Mouse (Mus musculus) intestine, embryonic 14.5 days (tissue): ENCODE measurements around the gene Zfp266. TPM values are rescaled to one million over a fixed set of nuclear protein-coding genes. Genes with fewer than 3 reads are reported as not detected.

ENCODE experiments used
- ATAC-seq: fragments of 200-750 bp; cut with Nextera tagmentation; replicated peaks from 2 replicates; pipeline ENCODE4 v1.8.0; 2017; ENCODE audit warnings: low read depth, moderate number of reproducible peaks, moderate TSS enrichment, moderate library complexity; ENCODE audit not compliant: low FRiP score, low TSS enrichment
- DNase-seq: peaks from one replicate; pipeline ENCODE4 v3.0.0-alpha.2; 2018; ENCODE audit warnings: low spot score
- H3K27ac ChIP-seq: fragments of 300-500 bp; sonication (generic); 2 replicates; pipeline ENCODE4 v1.5.1; 2014; ENCODE audit warnings: low read depth, mild to moderate bottlenecking, control low read depth
- H3K27me3 ChIP-seq: fragments of 300-500 bp; sonication (generic); replicated peaks from 2 replicates; pipeline ENCODE4 v1.6.1; 2014; ENCODE audit warnings: low read length, control low read depth; ENCODE audit not compliant: control insufficient read depth, insufficient read depth
- H3K36me3 ChIP-seq: fragments of 300-500 bp; sonication (generic); 2 replicates; pipeline ENCODE4 v1.6.1; 2014; ENCODE audit warnings: low read length, control low read depth; ENCODE audit not compliant: control insufficient read depth, insufficient read depth
- H3K4me1 ChIP-seq: fragments of 300-500 bp; sonication (generic); replicated peaks from 2 replicates; pipeline ENCODE4 v1.6.1; 2014; ENCODE audit warnings: low read length, control low read depth, mixed read lengths; ENCODE audit not compliant: control insufficient read depth, insufficient read depth
- H3K4me2 ChIP-seq: fragments of 300-500 bp; sonication (generic); 2 replicates; pipeline ENCODE4 v1.6.1; 2014; ENCODE audit warnings: low read length
- H3K4me3 ChIP-seq: fragments of 300-500 bp; sonication (generic); 2 replicates; pipeline ENCODE4 v1.5.1; 2014; ENCODE audit warnings: low read depth, low read length, control low read depth, mixed read lengths
- H3K9ac ChIP-seq: fragments of 300-500 bp; sonication (generic); 2 replicates; pipeline ENCODE4 v1.6.1; 2014; ENCODE audit warnings: mild to moderate bottlenecking, low read length
- H3K9me3 ChIP-seq: fragments of 300-500 bp; sonication (generic); 2 replicates; pipeline ENCODE4 v1.6.1; 2016; ENCODE audit warnings: low read length, control low read depth; ENCODE audit not compliant: control insufficient read depth
- WGBS: fragments of 180-500 bp; shearing (Covaris S2); extraction: QIAGEN DNeasy Blood & Tissue Kit; methylation state at CpG from one replicate; pipeline ENCODE4 v1.1.7; 2014; 5-methylcytosine and 5-hydroxymethylcytosine counted together
- polyA plus RNA-seq: library from polyadenylated mRNA; unstranded; fragments of >200 nt; fragmentation: Nextera tagmentation; extraction: Ambion mirVana; gene quantifications from 2 replicates; pipeline ENCODE4 v1.2.1, GENCODE M21; 2014

Zfp266 gene
- polyA plus RNA-seq, 1 experiment from 2014 or later = 66.7 TPM

- Histone ChIP-seq H3K27me3 (no peaks in the 10 kb centered on the region), H3K4me1 (no peaks in the 10 kb centered on the region), H3K4me3 (no peak overlapping the region), H3K4me2 (no peak overlapping the region), H3K9me3 (no peaks in the 10 kb centered on the region), H3K36me3 (peaks cover 64% of the 10 kb centered on the region), H3K9ac (no peak overlapping the region), H3K27ac (no peak overlapping the region)
- DNase-seq (no peak), ATAC-seq (no peak)
- WGBS = 94% methylated on average over 1 of the region's 1 CpGs
Observed at GRCm38 (mm10) chr9:20476632-20477031, 44.6 kb downstream of the Zfp266 start.

GRCm38 (mm10) chr9:20466761-20467442 lies 54.3 kb downstream of the Zfp266 start:
- no peaks in the 10 kb centered on the region for H3K4me1 ChIP-seq
- no peak overlapping the region for H3K9ac ChIP-seq
- H3K27ac ChIP-seq = no peak overlapping the region
- 0 out of 2 replicates have a peak, but pooled peaks cover 2% of the 10 kb centered on the region for H3K27me3 ChIP-seq
- ATAC-seq (0 out of 2 replicates have a peak, but pooled peaks have one; percentile 56), DNase-seq (peak; percentile 64)
- no peak overlapping the region for H3K4me3 ChIP-seq
- peaks cover 5% of the 10 kb centered on the region; the same call in 1 of the 2 replicates for H3K9me3 ChIP-seq
- no peak overlapping the region for H3K4me2 ChIP-seq
- H3K36me3 ChIP-seq = peaks cover 34% of the 10 kb centered on the region
- 59% methylated on average over 7 of the region's 7 CpGs for WGBS

GRCm38 (mm10) chr9:20459377-20460317 lies 61.6 kb downstream of the Zfp266 start, which contains the start of gene Zfp26:
Zfp26 (minus strand) TSS chr9:20460162.
- Histone ChIP-seq H3K4me2 (peak within 1 kb of the TSS; percentile 68), H3K27me3 (0 out of 2 replicates have a peak, but pooled peaks cover 2% of the 10 kb centered on the region), H3K9ac (peak within 1 kb of the TSS; percentile 91), H3K9me3 (no peaks in the 10 kb centered on the region), H3K4me1 (peaks cover 8% of the 10 kb centered on the region), H3K4me3 (peak within 1 kb of the TSS; percentile 77), H3K27ac (peak within 1 kb of the TSS; percentile 91), H3K36me3 (peaks cover 34% of the 10 kb centered on the region)
- peak; percentile 94 for ATAC-seq
- under 1% methylated on average over 48 of the region's 48 CpGs for WGBS
- DNase-seq = peak; percentile 89

GRCm38 (mm10) chr9:20453647-20454046 lies 67.6 kb downstream of the Zfp266 start:
- DNase-seq = no peak
- no peaks in the 10 kb centered on the region for H3K9me3 ChIP-seq
- ATAC-seq = no peak
- WGBS = 93% methylated on average over 4 of the region's 4 CpGs
- H3K9ac ChIP-seq = no peak overlapping the region
- H3K27ac ChIP-seq = no peak overlapping the region
- H3K4me2 ChIP-seq = no peak overlapping the region
- peaks cover 3% of the 10 kb centered on the region for H3K4me1 ChIP-seq
- H3K36me3 ChIP-seq = peaks cover 50% of the 10 kb centered on the region
- H3K27me3 ChIP-seq = no peaks in the 10 kb centered on the region
- no peak overlapping the region for H3K4me3 ChIP-seq

GRCm38 (mm10) chr9:20451493-20451892 lies 69.7 kb downstream of the Zfp266 start:
- H3K4me3 ChIP-seq = no peak overlapping the region
- DNase-seq (no peak), ATAC-seq (no peak)
- no peak overlapping the region for H3K27ac ChIP-seq
- H3K9ac ChIP-seq = no peak overlapping the region
- H3K4me2 ChIP-seq = no peak overlapping the region
- 100% methylated on average over 1 of the region's 1 CpGs for WGBS
- no peaks in the 10 kb centered on the region for H3K9me3 ChIP-seq
- no peaks in the 10 kb centered on the region for H3K4me1 ChIP-seq
- H3K27me3 ChIP-seq = no peaks in the 10 kb centered on the region
- peaks cover 44% of the 10 kb centered on the region for H3K36me3 ChIP-seq

Other genes starting within 250 kb of the Zfp266 start
- gene Olfr39, start 239.1 kb downstream of the Zfp266 start, polyA plus RNA-seq = not detected in 2 replicates
- gene Olfr873, start 222.9 kb downstream of the Zfp266 start, polyA plus RNA-seq = not detected in 2 replicates
- 0.08 and 0.11 TPM in 2 replicates for gene Olfr18, start 185.3 kb downstream of the Zfp266 start, polyA plus RNA-seq
- 35.1 and 37.5 TPM in 2 replicates for gene Zfp560, start 136.2 kb downstream of the Zfp266 start, polyA plus RNA-seq
- gene Zfp26, start 61.3 kb downstream of the Zfp266 start, polyA plus RNA-seq = 24.5 and 24.7 TPM in 2 replicates
- 18.3 and 24.6 TPM in 2 replicates for gene Zfp426, start 28.7 kb downstream of the Zfp266 start, polyA plus RNA-seq
- 16.5 and 21.6 TPM in 2 replicates for gene Zfp846, start 59.9 kb upstream of the Zfp266 start, polyA plus RNA-seq
- 346 and 349 TPM in 2 replicates for gene Ubl5, start 121.5 kb upstream of the Zfp266 start, polyA plus RNA-seq
- gene Fbxl12, start 123.3 kb upstream of the Zfp266 start, polyA plus RNA-seq = 11.6 and 12.1 TPM in 2 replicates
- gene Pin1, start 130.7 kb upstream of the Zfp266 start, polyA plus RNA-seq = 55.1 and 55.3 TPM in 2 replicates
- 7.5 and 9.4 TPM in 2 replicates for gene Olfm2, start 224.9 kb upstream of the Zfp266 start, polyA plus RNA-seq